Mouse (Mus musculus): Measurements from ENCODE around the gene Ncln. TPM values are rescaled to one million over a fixed set of nuclear protein-coding genes. Genes with fewer than 3 reads are reported as not detected.

The Ncln gene
- total RNA-seq, 2 experiments from 2014 or later: 124 to 128 TPM

GRCm38 (mm10) chr10:81518546-81518945, 22.4 kb upstream of the Ncln start:
- peak; percentile 33 for ATAC-seq (replicated peaks; ENCODE audit: poor library complexity, severe bottlenecking)

GRCm38 (mm10) chr10:81517227-81517626, 21.0 kb upstream of the Ncln start:
- peak; percentile 51 for ATAC-seq (replicated peaks; ENCODE audit: poor library complexity, severe bottlenecking)

GRCm38 (mm10) chr10:81513798-81514197, 17.6 kb upstream of the Ncln start:
- no peak for ATAC-seq (replicated peaks; ENCODE audit: poor library complexity, severe bottlenecking)

- ATAC-seq (replicated peaks; ENCODE audit: poor library complexity, severe bottlenecking): no peak
Observed at GRCm38 (mm10) chr10:81510246-81510810, 14.1 kb upstream of the Ncln start.

- no peak for ATAC-seq (replicated peaks; ENCODE audit: poor library complexity, severe bottlenecking)
Observed at GRCm38 (mm10) chr10:81507691-81508489, 11.7 kb upstream of the Ncln start.

- ATAC-seq (replicated peaks; ENCODE audit: poor library complexity, severe bottlenecking): no peak
Observed at GRCm38 (mm10) chr10:81507095-81507494, 10.9 kb upstream of the Ncln start.

- ATAC-seq (replicated peaks; ENCODE audit: poor library complexity, severe bottlenecking): no peak
Observed at GRCm38 (mm10) chr10:81505016-81505664, 8.9 kb upstream of the Ncln start.

- ATAC-seq (replicated peaks; ENCODE audit: poor library complexity, severe bottlenecking): peak; percentile 52
Observed at GRCm38 (mm10) chr10:81502658-81503057, 6.5 kb upstream of the Ncln start.

GRCm38 (mm10) chr10:81501863-81502262, 5.7 kb upstream of the Ncln start:
- ATAC-seq (replicated peaks; ENCODE audit: poor library complexity, severe bottlenecking): no peak

- no peak for ATAC-seq (replicated peaks; ENCODE audit: poor library complexity, severe bottlenecking)
Observed at GRCm38 (mm10) chr10:81500032-81500431, 3.8 kb upstream of the Ncln start, which contains the start of gene S1pr4. Gene S1pr4, minus strand, starts transcription at chr10:81500132.

- ATAC-seq (replicated peaks; ENCODE audit: poor library complexity, severe bottlenecking): peak; percentile 20
Observed at GRCm38 (mm10) chr10:81499250-81499901, 3.2 kb upstream of the Ncln start.

GRCm38 (mm10) chr10:81498316-81499249, 2.4 kb upstream of the Ncln start:
- ATAC-seq (replicated peaks; ENCODE audit: poor library complexity, severe bottlenecking): peak; percentile 12; the same call in 1 of the 2 replicates

GRCm38 (mm10) chr10:81497401-81498270, 1.4 kb upstream of the Ncln start:
- peak; percentile 26 for ATAC-seq (replicated peaks; ENCODE audit: poor library complexity, severe bottlenecking)

GRCm38 (mm10) chr10:81496969-81497368, 777 bp upstream of the Ncln start:
- ATAC-seq (replicated peaks; ENCODE audit: poor library complexity, severe bottlenecking): no peak

- ATAC-seq (replicated peaks; ENCODE audit: poor library complexity, severe bottlenecking): no peak
Observed at GRCm38 (mm10) chr10:81495616-81496263, 452 bp downstream of the Ncln start.

GRCm38 (mm10) chr10:81495151-81495550, 1.0 kb downstream of the Ncln start:
- no peak for ATAC-seq (replicated peaks; ENCODE audit: poor library complexity, severe bottlenecking)

- peak; percentile 53 for ATAC-seq (replicated peaks; ENCODE audit: poor library complexity, severe bottlenecking)
Observed at GRCm38 (mm10) chr10:81494260-81495041, 1.7 kb downstream of the Ncln start.
